Mouse (Mus musculus) right cerebral cortex, adult 18-20 months (tissue): ENCODE data around the gene Pcmt1.

Source experiments
- DNase-seq: peaks from one replicate; pipeline ENCODE4 v3.0.0; 2022; ENCODE audit warnings: mixed read lengths

Gene Pcmt1

GRCm38 (mm10) chr10:7680731-7681301 is at the start of gene Pcmt1, which contains the start of gene Lats1:
Gene Pcmt1 (minus strand): TSS chr10:7681136.
Gene Lats1 (plus strand): TSS chr10:7681214.
- peak; percentile 88 for DNase-seq

GRCm38 (mm10) chr10:7727011-7727410 is 46.1 kb upstream of the Pcmt1 start:
- no peak for DNase-seq

- no peak for DNase-seq
These were observed 45.5 kb upstream of the Pcmt1 start for GRCm38 (mm10) chr10:7726501-7726812.

GRCm38 (mm10) chr10:7725751-7726500 is 45.0 kb upstream of the Pcmt1 start, which contains the start of gene Katna1:
Gene Katna1 (plus strand): TSS chr10:7726000.
- DNase-seq: peak; percentile 94

GRCm38 (mm10) chr10:7715056-7715455 is 34.1 kb upstream of the Pcmt1 start:
- DNase-seq: no peak

- no peak for DNase-seq
These were observed 31.6 kb upstream of the Pcmt1 start for GRCm38 (mm10) chr10:7712506-7712905.

- DNase-seq: no peak
These were observed 29.2 kb upstream of the Pcmt1 start for GRCm38 (mm10) chr10:7710121-7710520.

- DNase-seq: no peak
These were observed 21.6 kb upstream of the Pcmt1 start for GRCm38 (mm10) chr10:7702586-7702985.

- DNase-seq: no peak
These were observed 19.2 kb upstream of the Pcmt1 start for GRCm38 (mm10) chr10:7700120-7700519.

GRCm38 (mm10) chr10:7695286-7695685 is 14.3 kb upstream of the Pcmt1 start:
- DNase-seq: no peak

- no peak for DNase-seq
These were observed 6.0 kb upstream of the Pcmt1 start for GRCm38 (mm10) chr10:7686902-7687301.

- no peak for DNase-seq
These were observed 1.3 kb upstream of the Pcmt1 start for GRCm38 (mm10) chr10:7682249-7682648.

- DNase-seq: peak; percentile 48
These were observed 548 bp upstream of the Pcmt1 start for GRCm38 (mm10) chr10:7681343-7682025.

GRCm38 (mm10) chr10:7673673-7674072 is 7.3 kb downstream of the Pcmt1 start:
- no peak for DNase-seq

- DNase-seq: peak; percentile 92
These were observed 13.6 kb downstream of the Pcmt1 start, which contains the start of gene Nup43 for GRCm38 (mm10) chr10:7667342-7667802. Gene Nup43 (plus strand): TSS chr10:7667503.

- no peak for DNase-seq
These were observed 16.0 kb downstream of the Pcmt1 start for GRCm38 (mm10) chr10:7664889-7665288.

- no peak for DNase-seq
These were observed 16.9 kb downstream of the Pcmt1 start for GRCm38 (mm10) chr10:7664027-7664526.

- DNase-seq: peak; percentile 94
These were observed 17.5 kb downstream of the Pcmt1 start for GRCm38 (mm10) chr10:7663159-7664026.

GRCm38 (mm10) chr10:7662471-7663141 is 18.3 kb downstream of the Pcmt1 start:
- no peak for DNase-seq

GRCm38 (mm10) chr10:7651057-7651456 is 29.9 kb downstream of the Pcmt1 start:
- DNase-seq: no peak

GRCm38 (mm10) chr10:7649059-7649458 is 31.9 kb downstream of the Pcmt1 start:
- DNase-seq: no peak

- DNase-seq: no peak
These were observed 35.0 kb downstream of the Pcmt1 start for GRCm38 (mm10) chr10:7645911-7646310.
